Mouse (Mus musculus) bone marrow, adult 2 months (tissue): Measurements from ENCODE around the gene Borcs6.
A peak's percentile ranks its signal among the peaks of the same experiment; 100 is the strongest.

Experiments
- CTCF ChIP-seq: fragments of 200-500 bp; IDR thresholded peaks from 2 replicates; pipeline ENCODE4 v1.5.1; 2011; ENCODE audit warnings: low read length, control low read depth; ENCODE audit not compliant: control insufficient read depth, insufficient read depth
- POLR2A ChIP-seq: fragments of 200-500 bp; IDR thresholded peaks from 2 replicates; pipeline ENCODE4 v1.6.1; 2011; ENCODE audit warnings: low read depth, mild to moderate bottlenecking, control low read depth, low read length, borderline replicate concordance; ENCODE audit not compliant: control insufficient read depth

- TF ChIP-seq POLR2A (no peak), CTCF (peak; percentile 94)
Observed at GRCm38 (mm10) chr11:69035849-69036248, 23.7 kb upstream of the Borcs6 start.
